Mouse (Mus musculus) kidney, embryonic 15.5 days (tissue): ENCODE data around the gene Prkca. TPM values are rescaled to one million over a fixed set of nuclear protein-coding genes. Genes with fewer than 3 reads are reported as not detected.

Source experiments
- ATAC-seq: fragments of 200-750 bp; cut with Nextera tagmentation; replicated peaks from 2 replicates; pipeline ENCODE4 v1.8.0; 2017; ENCODE audit warnings: moderate TSS enrichment; ENCODE audit not compliant: low FRiP score
- H3K27ac ChIP-seq: fragments of 300-500 bp; sonication (generic); 2 replicates; pipeline ENCODE4 v1.5.1; 2015; ENCODE audit warnings: mild to moderate bottlenecking, inconsistent platforms
- H3K27me3 ChIP-seq: fragments of 300-500 bp; sonication (generic); 2 replicates; pipeline ENCODE4 v1.6.1; 2015; ENCODE audit warnings: inconsistent platforms
- H3K36me3 ChIP-seq: fragments of 300-500 bp; sonication (generic); 2 replicates; pipeline ENCODE4 v1.6.1; 2015; ENCODE audit warnings: inconsistent platforms
- H3K4me1 ChIP-seq: fragments of 300-500 bp; sonication (generic); 2 replicates; pipeline ENCODE4 v1.6.1; 2015; ENCODE audit warnings: inconsistent platforms
- H3K4me2 ChIP-seq: fragments of 300-500 bp; sonication (generic); 2 replicates; pipeline ENCODE4 v1.6.1; 2015; ENCODE audit warnings: moderate library complexity, mild to moderate bottlenecking, inconsistent platforms
- H3K4me3 ChIP-seq: fragments of 300-500 bp; sonication (generic); replicated peaks from 2 replicates; pipeline ENCODE4 v1.5.1; 2015; ENCODE audit warnings: mild to moderate bottlenecking, inconsistent platforms
- H3K9ac ChIP-seq: fragments of 300-500 bp; sonication (generic); 2 replicates; pipeline ENCODE4 v1.6.1; 2015; ENCODE audit warnings: mild to moderate bottlenecking, inconsistent platforms
- H3K9me3 ChIP-seq: fragments of 300-500 bp; sonication (generic); replicated peaks from 2 replicates; pipeline ENCODE4 v1.6.1; 2016; ENCODE audit warnings: inconsistent platforms
- WGBS: fragments of 180-500 bp; shearing (Covaris S2); methylation state at CpG from one replicate; pipeline ENCODE4 v1.1.7; 2015; ENCODE audit warnings: mixed read lengths; 5-methylcytosine and 5-hydroxymethylcytosine counted together
- polyA plus RNA-seq: library from polyadenylated mRNA; unstranded; fragments of >200 nt; fragmentation: Nextera tagmentation; extraction: Ambion mirVana; gene quantifications from 2 replicates; pipeline ENCODE4 v1.2.1, GENCODE M21; 2015

Gene Prkca
- polyA plus RNA-seq, 1 experiment from 2014 or later = 7.4 TPM

GRCm38 (mm10) chr11:108362965-108363364 is 19.2 kb upstream of the Prkca start:
- no peaks in the 10 kb centered on the region for H3K36me3 ChIP-seq
- 92% methylated on average over 5 of the region's 5 CpGs for WGBS

GRCm38 (mm10) chr11:108360983-108361382 is 17.3 kb upstream of the Prkca start:
- Histone ChIP-seq H3K4me3 (no peak overlapping the region), H3K4me1 (peaks cover 13% of the 10 kb centered on the region; the same call in 1 of the 2 replicates), H3K36me3 (no peaks in the 10 kb centered on the region), H3K4me2 (no peak overlapping the region), H3K27ac (no peak overlapping the region), H3K9ac (no peak overlapping the region), H3K27me3 (no peaks in the 10 kb centered on the region), H3K9me3 (no peaks in the 10 kb centered on the region)
- ATAC-seq = no peak
- WGBS = 90% methylated on average over 4 of the region's 4 CpGs

More at GRCm38 (mm10) chr11:108362965-108363364, 19.2 kb upstream of the Prkca start:
- Histone ChIP-seq H3K9ac (no peak overlapping the region), H3K27ac (no peak overlapping the region), H3K27me3 (no peaks in the 10 kb centered on the region), H3K4me1 (peaks cover 13% of the 10 kb centered on the region; the same call in 1 of the 2 replicates), H3K9me3 (no peaks in the 10 kb centered on the region), H3K4me3 (no peak overlapping the region), H3K4me2 (no peak overlapping the region)
- ATAC-seq = no peak

- ATAC-seq = no peak
- no peaks in the 10 kb centered on the region for H3K9me3 ChIP-seq
These were observed 15.2 kb upstream of the Prkca start for GRCm38 (mm10) chr11:108358911-108359310.

GRCm38 (mm10) chr11:108356020-108356419 is 12.3 kb upstream of the Prkca start:
- ATAC-seq = no peak
- Histone ChIP-seq H3K9ac (no peak overlapping the region), H3K36me3 (no peaks in the 10 kb centered on the region), H3K27me3 (no peaks in the 10 kb centered on the region), H3K9me3 (no peaks in the 10 kb centered on the region), H3K4me2 (no peak overlapping the region), H3K4me3 (no peak overlapping the region), H3K4me1 (no peaks in the 10 kb centered on the region), H3K27ac (no peak overlapping the region)
- 71% methylated on average over 4 of the region's 4 CpGs for WGBS

More at GRCm38 (mm10) chr11:108358911-108359310, 15.2 kb upstream of the Prkca start:
- WGBS = 61% methylated on average over 6 of the region's 6 CpGs
- Histone ChIP-seq H3K27ac (no peak overlapping the region), H3K4me2 (no peak overlapping the region), H3K4me1 (no peaks in the 10 kb centered on the region), H3K27me3 (no peaks in the 10 kb centered on the region), H3K9ac (no peak overlapping the region), H3K4me3 (no peak overlapping the region), H3K36me3 (no peaks in the 10 kb centered on the region)

GRCm38 (mm10) chr11:108352842-108353388 is 9.2 kb upstream of the Prkca start:
- ATAC-seq = no peak
- H3K9ac ChIP-seq = no peak overlapping the region
- H3K4me1 ChIP-seq = no peaks in the 10 kb centered on the region
- H3K4me2 ChIP-seq = no peak overlapping the region
- no peaks in the 10 kb centered on the region for H3K9me3 ChIP-seq
- no peak overlapping the region for H3K4me3 ChIP-seq
- 90% methylated on average over 10 of the region's 10 CpGs for WGBS
- H3K27ac ChIP-seq = no peak overlapping the region
- no peaks in the 10 kb centered on the region for H3K36me3 ChIP-seq
- H3K27me3 ChIP-seq = no peaks in the 10 kb centered on the region

- no peaks in the 10 kb centered on the region for H3K36me3 ChIP-seq
- no peaks in the 10 kb centered on the region for H3K9me3 ChIP-seq
- no peak overlapping the region for H3K4me2 ChIP-seq
- H3K27me3 ChIP-seq = no peaks in the 10 kb centered on the region
- H3K4me3 ChIP-seq = no peak overlapping the region
- no peak for ATAC-seq
- no peak overlapping the region for H3K27ac ChIP-seq
- no peaks in the 10 kb centered on the region for H3K4me1 ChIP-seq
- no peak overlapping the region for H3K9ac ChIP-seq
- WGBS = 85% methylated on average over 4 of the region's 4 CpGs
These were observed 7.1 kb upstream of the Prkca start for GRCm38 (mm10) chr11:108350799-108351198.

GRCm38 (mm10) chr11:108345321-108345720 is 1.6 kb upstream of the Prkca start:
- H3K36me3 ChIP-seq = no peaks in the 10 kb centered on the region
- no peaks in the 10 kb centered on the region for H3K9me3 ChIP-seq
- no peaks in the 10 kb centered on the region for H3K27me3 ChIP-seq
- H3K4me2 ChIP-seq = no peak overlapping the region
- WGBS = 83% methylated on average over 2 of the region's 2 CpGs
- peaks cover 22% of the 10 kb centered on the region for H3K4me1 ChIP-seq
- H3K4me3 ChIP-seq = no peak overlapping the region
- H3K9ac ChIP-seq = no peak overlapping the region
- H3K27ac ChIP-seq = no peak overlapping the region
- no peak for ATAC-seq

- H3K9me3 ChIP-seq = no peaks in the 10 kb centered on the region
- H3K27me3 ChIP-seq = no peaks in the 10 kb centered on the region
- 0 out of 2 replicates have a peak, but pooled peaks cover 2% of the 10 kb centered on the region for H3K36me3 ChIP-seq
- H3K4me2 ChIP-seq = peak overlapping the region; percentile 99
- H3K4me1 ChIP-seq = peaks cover 22% of the 10 kb centered on the region
- ATAC-seq = no peak
- no peak overlapping the region for H3K27ac ChIP-seq
- no peak overlapping the region for H3K9ac ChIP-seq
- peak overlapping the region; percentile 85 for H3K4me3 ChIP-seq
- 57% methylated on average over 8 of the region's 8 CpGs for WGBS
These were observed 1.0 kb upstream of the Prkca start for GRCm38 (mm10) chr11:108344759-108345158.

- peak; percentile 69 for ATAC-seq
- H3K4me2 ChIP-seq = peak within 1 kb of the TSS; percentile 99
- no peaks in the 10 kb centered on the region for H3K9me3 ChIP-seq
- no peaks in the 10 kb centered on the region for H3K27me3 ChIP-seq
- peak within 1 kb of the TSS; percentile 86 for H3K27ac ChIP-seq
- peaks cover 22% of the 10 kb centered on the region for H3K4me1 ChIP-seq
- H3K9ac ChIP-seq = peak within 1 kb of the TSS; percentile 81
- peak within 1 kb of the TSS; percentile 85 for H3K4me3 ChIP-seq
- under 1% methylated on average over 74 of the region's 75 CpGs for WGBS
- H3K36me3 ChIP-seq = 0 out of 2 replicates have a peak, but pooled peaks cover 7% of the 10 kb centered on the region
These were observed 653 bp downstream of the Prkca start, which contains the start of gene Apoh for GRCm38 (mm10) chr11:108342781-108343768. Gene Apoh (plus strand): TSS chr11:108343354.

GRCm38 (mm10) chr11:108341783-108342182 is 1.9 kb downstream of the Prkca start:
- ATAC-seq = no peak
- H3K36me3 ChIP-seq = 0 out of 2 replicates have a peak, but pooled peaks cover 7% of the 10 kb centered on the region
- no peaks in the 10 kb centered on the region for H3K27me3 ChIP-seq
- H3K27ac ChIP-seq = no peak overlapping the region
- no peaks in the 10 kb centered on the region for H3K9me3 ChIP-seq
- no peak overlapping the region for H3K9ac ChIP-seq
- H3K4me3 ChIP-seq = peak overlapping the region; percentile 85
- H3K4me2 ChIP-seq = peak overlapping the region; percentile 99
- peaks cover 30% of the 10 kb centered on the region for H3K4me1 ChIP-seq
- 45% methylated on average over 8 of the region's 8 CpGs for WGBS

GRCm38 (mm10) chr11:108340293-108340692 is 3.4 kb downstream of the Prkca start:
- Histone ChIP-seq H3K27ac (no peak overlapping the region), H3K9ac (no peak overlapping the region), H3K36me3 (0 out of 2 replicates have a peak, but pooled peaks cover 7% of the 10 kb centered on the region), H3K27me3 (no peaks in the 10 kb centered on the region), H3K4me3 (no peak overlapping the region), H3K4me1 (peaks cover 42% of the 10 kb centered on the region), H3K4me2 (no peak overlapping the region), H3K9me3 (no peaks in the 10 kb centered on the region)
- ATAC-seq = no peak
- 80% methylated on average over 4 of the region's 4 CpGs for WGBS

GRCm38 (mm10) chr11:108336445-108336844 is 7.3 kb downstream of the Prkca start:
- Histone ChIP-seq H3K27me3 (no peaks in the 10 kb centered on the region), H3K9me3 (no peaks in the 10 kb centered on the region), H3K27ac (peak overlapping the region; percentile 30; the same call in 1 of the 2 replicates), H3K4me1 (peaks cover 43% of the 10 kb centered on the region), H3K9ac (no peak overlapping the region), H3K36me3 (0 out of 2 replicates have a peak, but pooled peaks cover 7% of the 10 kb centered on the region), H3K4me2 (no peak overlapping the region), H3K4me3 (no peak overlapping the region)
- no peak for ATAC-seq
- WGBS = 15% methylated on average over 5 of the region's 5 CpGs
